Mouse (Mus musculus): ENCODE measurements around the gene Mc3r. TPM values are rescaled to one million over a fixed set of nuclear protein-coding genes. Genes with fewer than 3 reads are reported as not detected.

The Mc3r gene
- not detected in 2 replicates for polyA plus RNA-seq (2012; rRNA removed)

GRCm38 (mm10) chr2:172248106-172248764 lies at the start of gene Mc3r:
Gene Mc3r, plus strand, starts transcription at chr2:172248492.

Other genes with a start within 250 kb of the Mc3r start
- gene Cbln4, start 205.0 kb upstream of the Mc3r start, polyA plus RNA-seq (2012; rRNA removed) = 0.05 TPM in 1 of 2 replicates, not detected in the other
- gene Fam210b, start 97.1 kb downstream of the Mc3r start, polyA plus RNA-seq (2012; rRNA removed) = 64.8 and 65.4 TPM in 2 replicates
- gene Aurka, start 122.0 kb downstream of the Mc3r start, polyA plus RNA-seq (2012; rRNA removed) = 31.6 and 33.3 TPM in 2 replicates
- gene Cstf1, start 122.2 kb downstream of the Mc3r start, polyA plus RNA-seq (2012; rRNA removed) = 21.2 and 21.4 TPM in 2 replicates
- gene Cass4, start 145.3 kb downstream of the Mc3r start, polyA plus RNA-seq (2012; rRNA removed) = 0.48 and 0.49 TPM in 2 replicates
- gene Rtf2, start 192.1 kb downstream of the Mc3r start, polyA plus RNA-seq (2012; rRNA removed) = 29.0 and 31.1 TPM in 2 replicates
- not detected in 2 replicates for gene Gcnt7, start 210.1 kb downstream of the Mc3r start, polyA plus RNA-seq (2012; rRNA removed)
- gene Fam209, start 224.0 kb downstream of the Mc3r start, polyA plus RNA-seq (2012; rRNA removed) = 0.13 TPM in 1 of 2 replicates, not detected in the other